Mouse (Mus musculus) skeletal muscle tissue, postnatal 0 days (tissue): ENCODE data around the gene Cdnf. TPM values are rescaled to one million over a fixed set of nuclear protein-coding genes. Genes with fewer than 3 reads are reported as not detected.

ENCODE experiments used
- polyA plus RNA-seq: library from polyadenylated mRNA; unstranded; fragments of >200 nt; fragmentation: Nextera tagmentation; extraction: Ambion mirVana; gene quantifications from 2 replicates; pipeline ENCODE4 v1.2.1, GENCODE M21; 2015

The Cdnf gene
- 1.9 and 2.2 TPM in 2 replicates for polyA plus RNA-seq

GRCm38 (mm10) chr2:3512552-3513454, at the start of gene Cdnf, which contains the start of the genes Gm45902 and Hspa14:
TSS of gene Cdnf (plus strand) at chr2:3513030.
TSS of gene Gm45902 (minus strand) at chr2:3512790.
TSS of gene Hspa14 (minus strand) at chr2:3512814.

GRCm38 (mm10) chr2:3474861-3475283, 38.0 kb upstream of the Cdnf start, which contains the start of gene Suv39h2:
TSS of gene Suv39h2 (minus strand) at chr2:3475031.

GRCm38 (mm10) chr2:3570186-3570585, 57.4 kb downstream of the Cdnf start, which contains the start of gene Fam107b:
TSS of gene Fam107b (plus strand) at chr2:3570488.

Other genes with a start within 250 kb of the Cdnf start
- gene Nmt2, start 228.8 kb upstream of the Cdnf start, polyA plus RNA-seq, result 11.8 and 12.3 TPM in 2 replicates
- gene Rpp38, start 180.4 kb upstream of the Cdnf start, polyA plus RNA-seq, result 11.2 and 11.4 TPM in 2 replicates
- 1.3 and 1.7 TPM in 2 replicates for gene Acbd7, start 176.9 kb upstream of the Cdnf start, polyA plus RNA-seq
- gene Olah, start 115.8 kb upstream of the Cdnf start, polyA plus RNA-seq, result not detected in 2 replicates
- 0.39 TPM in 1 of 2 replicates, not detected in the other for gene Meig1, start 90.4 kb upstream of the Cdnf start, polyA plus RNA-seq
- 2.7 and 3.2 TPM in 2 replicates for gene Dclre1c, start 88.9 kb upstream of the Cdnf start, polyA plus RNA-seq
- 1.9 and 2.0 TPM in 2 replicates for gene Suv39h2, start 38.0 kb upstream of the Cdnf start, polyA plus RNA-seq
- 1.4 and 1.5 TPM in 2 replicates for gene Gm45902, start 240 bp upstream of the Cdnf start, polyA plus RNA-seq
- 31.2 and 34.1 TPM in 2 replicates for gene Hspa14, start 216 bp upstream of the Cdnf start, polyA plus RNA-seq
- 9.0 and 10.6 TPM in 2 replicates for gene Fam107b, start 57.5 kb downstream of the Cdnf start, polyA plus RNA-seq